Mouse (Mus musculus) gonadal fat pad, adult 2 months (tissue): Measurements from ENCODE around the gene Kcnk1. TPM values are rescaled to one million over a fixed set of nuclear protein-coding genes. Genes with fewer than 3 reads are reported as not detected.

Experiments
- DNase-seq: peaks from one replicate; pipeline ENCODE4 v3.0.0-alpha.2; 2012; ENCODE audit warnings: low read depth
- polyA plus RNA-seq: library from polyadenylated mRNA; depleted of rRNA; stranded (reverse); fragments of >200 nt; gene quantifications from 2 replicates; pipeline ENCODE4 v1.2.3, GENCODE M21; 2012; rRNA removed

Kcnk1 gene
- polyA plus RNA-seq, 1 experiment = 284 TPM

- DNase-seq = no peak
Measured at GRCm38 (mm10) chr8:126045751-126046150, 50.8 kb downstream of the Kcnk1 start.

GRCm38 (mm10) chr8:126053911-126054310, 58.9 kb downstream of the Kcnk1 start:
- no peak for DNase-seq

GRCm38 (mm10) chr8:126058876-126059275, 63.9 kb downstream of the Kcnk1 start:
- DNase-seq = no peak

GRCm38 (mm10) chr8:126062844-126063243, 67.9 kb downstream of the Kcnk1 start:
- no peak for DNase-seq

- no peak for DNase-seq
Measured at GRCm38 (mm10) chr8:126063832-126064409, 69.0 kb downstream of the Kcnk1 start.

GRCm38 (mm10) chr8:126064587-126065145, 69.7 kb downstream of the Kcnk1 start:
- DNase-seq = no peak

GRCm38 (mm10) chr8:126067306-126067705, 72.3 kb downstream of the Kcnk1 start:
- no peak for DNase-seq

- DNase-seq = no peak
Measured at GRCm38 (mm10) chr8:126068136-126068535, 73.2 kb downstream of the Kcnk1 start.

- DNase-seq = peak; percentile 45
Measured at GRCm38 (mm10) chr8:126072678-126073077, 77.7 kb downstream of the Kcnk1 start.

GRCm38 (mm10) chr8:126073141-126073740, 78.3 kb downstream of the Kcnk1 start:
- DNase-seq = peak; percentile 85

GRCm38 (mm10) chr8:126074111-126074510, 79.1 kb downstream of the Kcnk1 start:
- DNase-seq = peak; percentile 93

GRCm38 (mm10) chr8:126075400-126075799, 80.4 kb downstream of the Kcnk1 start:
- DNase-seq = no peak

Other genes with a start within 250 kb of the Kcnk1 start
- gene Pcnx2, start 96.9 kb upstream of the Kcnk1 start, polyA plus RNA-seq = 1.5 and 1.7 TPM in 2 replicates
- 11.8 and 15.8 TPM in 2 replicates for gene Map3k21, start 84.7 kb upstream of the Kcnk1 start, polyA plus RNA-seq